Mouse (Mus musculus) gastrocnemius, adult 2 months (tissue): ENCODE data around the gene Nkx2-1. TPM values are rescaled to one million over a fixed set of nuclear protein-coding genes. Genes with fewer than 3 reads are reported as not detected.

Experiments
- DNase-seq: peaks from one replicate; pipeline ENCODE4 v3.0.0; 2022
- H3K27ac ChIP-seq: fragments of 200-600 bp; 2 replicates; pipeline ENCODE4 v1.8.1; 2022; ENCODE audit warnings: mild to moderate bottlenecking
- H3K4me3 ChIP-seq: fragments of 200-600 bp; 2 replicates; pipeline ENCODE4 v1.8.1; 2022; ENCODE audit warnings: mild to moderate bottlenecking, moderate library complexity
- CTCF ChIP-seq: fragments of 200-600 bp; IDR thresholded peaks from 2 replicates; pipeline ENCODE4 v1.8.1; 2022; ENCODE audit warnings: antibody characterized with exemption, mild to moderate bottlenecking, moderate library complexity
- intact Hi-C: fragments of 180-260 bp; cut with DNase I; formaldehyde crosslinking; loops from one replicate; pipeline ENCODE4 v1.15.1; 2025
- total RNA-seq, 2 experiments: library from RNA; stranded (reverse); gene quantifications; 2 replicates each; pipeline ENCODE4 v1.2.3; 2021

Gene Nkx2-1
- total RNA-seq, 2 experiments from 2014 or later: not detected

- no peak overlapping the region for H3K4me3 ChIP-seq
- intact Hi-C loops: no loop called here
- DNase-seq: no peak
- no peak for TF ChIP-seq CTCF
- H3K27ac ChIP-seq: no peak overlapping the region
Observed at GRCm38 (mm10) chr12:56519071-56519737, 17.5 kb downstream of the Nkx2-1 start.

GRCm38 (mm10) chr12:56518221-56518620 lies 18.5 kb downstream of the Nkx2-1 start:
- Histone ChIP-seq H3K4me3 (no peak overlapping the region), H3K27ac (no peak overlapping the region)
- no peak for DNase-seq
- no peak for TF ChIP-seq CTCF
- intact Hi-C loops: no loop called here

- Histone ChIP-seq H3K4me3 (no peak overlapping the region), H3K27ac (no peak overlapping the region)
- DNase-seq: no peak
- no peak for TF ChIP-seq CTCF
- intact Hi-C loops: no loop called here
Observed at GRCm38 (mm10) chr12:56514831-56515230, 21.9 kb downstream of the Nkx2-1 start.

DNA sequence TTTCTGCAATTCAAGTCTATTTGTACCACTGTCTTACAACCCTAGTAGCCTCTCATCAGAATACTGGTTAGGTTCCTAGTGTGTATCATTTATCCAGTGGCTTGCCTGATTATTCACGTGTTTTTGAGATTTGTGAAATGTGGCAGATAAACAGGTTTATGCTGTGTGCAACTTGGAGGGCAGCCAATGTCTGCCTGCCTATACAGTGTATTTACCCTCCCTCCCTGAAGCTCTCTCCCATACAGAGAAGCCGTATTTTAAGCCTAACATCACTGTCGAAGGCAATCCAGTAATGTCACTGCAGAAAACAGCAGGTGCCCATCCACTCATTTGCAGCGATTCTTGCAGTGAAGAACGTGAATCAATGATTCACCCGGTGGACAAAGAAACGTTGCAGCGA lies 28.3 kb downstream of the Nkx2-1 start:
- intact Hi-C loops: no loop called here
- TF ChIP-seq CTCF: no peak
- no peak overlapping the region for H3K27ac ChIP-seq
- H3K4me3 ChIP-seq: no peak overlapping the region
- DNase-seq: no peak

GRCm38 (mm10) chr12:56487046-56487445 lies 49.7 kb downstream of the Nkx2-1 start:
- Histone ChIP-seq H3K27ac (no peak overlapping the region), H3K4me3 (no peak overlapping the region)
- DNase-seq: no peak
- intact Hi-C loops: no loop called here
- TF ChIP-seq CTCF: no peak

DNA sequence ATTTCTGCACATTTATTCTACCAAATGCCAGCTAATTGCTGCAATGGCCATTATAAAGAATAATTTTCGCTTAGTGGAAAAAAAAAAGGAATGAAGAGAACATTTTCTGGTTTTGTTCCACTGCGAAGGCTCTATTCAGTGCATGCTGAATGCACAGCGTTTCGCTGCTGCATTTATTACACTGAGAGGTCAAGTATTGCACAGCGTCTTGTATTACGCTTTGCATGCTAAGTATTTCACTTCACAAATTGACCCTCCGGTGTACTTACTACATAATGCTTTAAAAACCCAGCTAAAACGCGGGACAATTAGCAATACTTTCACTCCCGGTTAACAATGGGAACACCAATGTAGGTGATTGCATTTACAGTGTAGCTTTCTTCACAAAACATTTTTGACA lies 54.1 kb downstream of the Nkx2-1 start:
- intact Hi-C loops: no loop called here
- H3K27ac ChIP-seq: no peak overlapping the region
- DNase-seq: no peak
- no peak for TF ChIP-seq CTCF
- no peak overlapping the region for H3K4me3 ChIP-seq

Other genes starting within 250 kb of the Nkx2-1 start
- gene Mbip, start 191.0 kb downstream of the Nkx2-1 start, total RNA-seq: 1 to 10 TPM; 6.5 to 7.4 TPM
- gene Nkx2-9, start 76.4 kb upstream of the Nkx2-1 start, total RNA-seq: not detected
- under 1 TPM; 0.06 to 0.10 TPM for gene Pax9, start 154.9 kb upstream of the Nkx2-1 start, total RNA-seq